Mouse (Mus musculus): ENCODE measurements at regions not wholly inside any gene's neighbourhood (a gene's known extent, or its start where the extent isn't known, plus 50 kb on each side); places are given as distances from the start of the nearest gene placed in this dataset.

- TF ChIP-seq CTCF (IDR thresholded peaks at IDR 0.05; ENCODE audit: extremely low read depth, insufficient read length, insufficient replicate concordance, low read depth, low read length) (no peak), POLR2A (IDR thresholded peaks at IDR 0.05; ENCODE audit: low read depth, low read length) (no peak)
Observed at GRCm38 (mm10) chr3:149819081-149819480, 828.7 kb upstream of the Adgrl2 start.
